Mouse (Mus musculus): ENCODE measurements around the gene Klhdc7b. TPM values are rescaled to one million over a fixed set of nuclear protein-coding genes. Genes with fewer than 3 reads are reported as not detected.

Gene Klhdc7b
- total RNA-seq (2014; fragmentation: Nextera tagmentation) = not detected in 2 replicates
- 0.05 TPM in 1 of 2 replicates, not detected in the other for total RNA-seq (2017)
- not detected in 2 replicates for polyA plus RNA-seq (2012)

DNA sequence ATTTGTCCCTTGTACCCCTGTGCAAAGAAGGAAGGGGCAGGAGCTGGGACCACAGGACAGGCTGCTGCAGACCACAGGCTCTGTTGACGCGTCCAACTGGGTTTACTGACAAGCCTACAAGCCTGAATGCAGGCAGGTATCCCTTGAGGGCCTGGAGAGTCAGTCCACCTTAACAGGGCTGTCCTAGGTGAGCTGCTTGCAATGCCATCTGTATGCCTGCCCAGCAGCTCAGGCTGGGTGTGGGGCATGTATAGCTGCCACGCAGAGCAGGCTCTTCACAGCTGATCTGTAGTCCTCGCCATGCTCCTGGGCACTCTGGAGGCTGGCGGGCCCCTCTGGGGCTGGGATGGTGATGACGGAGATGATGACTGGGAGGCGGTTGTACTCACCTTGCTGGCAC lies at the start of gene Klhdc7b:
Klhdc7b (plus strand) TSS at position 301 of the 400 bp plus-strand sequence.
- H3K4me3 ChIP-seq (ENCODE audit: low read depth, low read length) = no peak within 1 kb of the TSS
- TF ChIP-seq POLR2AphosphoS5 (IDR thresholded peaks at IDR 0.05; ENCODE audit: insufficient replicate concordance, low read depth, low read length) = no peak
- no peak for TF ChIP-seq GATA1 (IDR thresholded peaks at IDR 0.05; ENCODE audit: borderline replicate concordance, low read length)
- no peak for TF ChIP-seq TAL1 (conservative IDR thresholded peaks at IDR 0.05; ENCODE audit: low read depth, low read length)
- no peak for TF ChIP-seq CTCF (IDR thresholded peaks at IDR 0.05; ENCODE audit: low read depth, low read length)
- TF ChIP-seq GATA2 (IDR thresholded peaks at IDR 0.05; ENCODE audit: borderline replicate concordance, low read depth, low read length) = no peak
- H3K4me1 ChIP-seq (ENCODE audit: insufficient read depth, low read depth, low read length) = no peaks in the 10 kb centered on the region
- ATAC-seq (ENCODE audit: extremely low read depth, insufficient number of reproducible peaks, low FRiP score, poor library complexity, severe bottlenecking) (no peak), DNase-seq (ENCODE audit: low spot score) (no peak)
- H3K36me3 ChIP-seq (replicated peaks) = no peaks in the 10 kb centered on the region
- peaks cover 49% of the 10 kb centered on the region for H3K27me3 ChIP-seq (ENCODE audit: insufficient read depth, low read length)
- no peaks in the 10 kb centered on the region for H3K9me3 ChIP-seq (replicated peaks)

DNA sequence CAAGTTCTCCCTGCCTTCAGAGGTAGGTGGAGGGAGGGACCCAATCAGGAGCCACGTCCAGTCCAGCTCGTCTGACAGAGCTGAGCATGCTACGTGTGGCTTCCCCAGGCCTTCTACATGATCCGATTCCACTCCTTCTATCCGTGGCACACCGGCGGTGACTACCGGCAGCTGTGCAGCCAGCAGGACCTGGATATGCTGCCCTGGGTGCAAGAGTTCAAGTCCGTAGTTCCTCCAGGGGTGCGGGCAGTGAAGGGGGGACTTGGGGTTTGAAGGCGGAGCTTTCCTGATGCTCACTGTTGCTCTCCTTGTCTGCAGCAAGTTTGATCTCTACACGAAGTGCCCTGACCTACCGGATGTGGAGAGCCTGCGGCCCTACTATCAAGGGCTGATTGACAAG lies 48.3 kb upstream of the Klhdc7b start:
- ATAC-seq (ENCODE audit: extremely low read depth, insufficient number of reproducible peaks, low FRiP score, poor library complexity, severe bottlenecking) = no peak
- no peak for TF ChIP-seq POLR2AphosphoS5 (IDR thresholded peaks at IDR 0.05; ENCODE audit: insufficient replicate concordance, low read depth, low read length)
- TF ChIP-seq CTCF (IDR thresholded peaks at IDR 0.05; ENCODE audit: low read depth, low read length) = no peak
- no peak for TF ChIP-seq GATA1 (IDR thresholded peaks at IDR 0.05; ENCODE audit: borderline replicate concordance, low read length)
- TF ChIP-seq GATA2 (IDR thresholded peaks at IDR 0.05; ENCODE audit: borderline replicate concordance, low read depth, low read length) = no peak
- TF ChIP-seq TAL1 (conservative IDR thresholded peaks at IDR 0.05; ENCODE audit: low read depth, low read length) = no peak

DNA sequence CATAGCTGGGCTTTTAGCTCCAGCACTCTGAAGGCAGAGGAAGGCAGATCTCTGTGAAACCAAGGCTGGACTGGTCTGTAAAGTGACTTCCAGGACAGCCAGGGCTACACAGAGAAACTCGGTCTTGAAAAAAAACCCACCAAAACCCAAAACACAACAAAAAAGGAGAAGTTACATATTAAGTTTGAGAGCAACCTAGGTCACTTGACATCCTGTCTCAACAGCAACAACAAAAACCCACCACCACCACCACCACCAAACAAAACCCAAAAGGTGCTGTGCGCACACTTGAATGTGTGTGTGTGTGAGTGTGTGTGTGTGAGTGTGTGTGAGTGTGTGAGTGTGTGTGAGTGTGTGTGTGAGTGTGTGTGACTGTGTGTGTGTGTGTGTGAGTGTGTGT lies 45.0 kb upstream of the Klhdc7b start:
- TF ChIP-seq TAL1 (conservative IDR thresholded peaks at IDR 0.05; ENCODE audit: low read depth, low read length) (no peak), POLR2AphosphoS5 (IDR thresholded peaks at IDR 0.05; ENCODE audit: insufficient replicate concordance, low read depth, low read length) (no peak), CTCF (IDR thresholded peaks at IDR 0.05; ENCODE audit: low read depth, low read length) (no peak), GATA2 (IDR thresholded peaks at IDR 0.05; ENCODE audit: borderline replicate concordance, low read depth, low read length) (no peak), GATA1 (IDR thresholded peaks at IDR 0.05; ENCODE audit: borderline replicate concordance, low read length) (no peak)
- Histone ChIP-seq H3K4me1 (ENCODE audit: insufficient read depth, low read depth, low read length) (peaks cover 7% of the 10 kb centered on the region), H3K27me3 (ENCODE audit: insufficient read depth, low read length) (peaks cover 26% of the 10 kb centered on the region), H3K4me3 (ENCODE audit: low read depth, low read length) (peak overlapping the region; percentile 13; the same call in 1 of the 2 replicates), H3K36me3 (replicated peaks) (no peaks in the 10 kb centered on the region), H3K9me3 (replicated peaks) (no peaks in the 10 kb centered on the region)
- no peak for DNase-seq (ENCODE audit: low spot score)
- ATAC-seq (ENCODE audit: extremely low read depth, insufficient number of reproducible peaks, low FRiP score, poor library complexity, severe bottlenecking) = no peak

More for the DNA sequence above, 48.3 kb upstream of the Klhdc7b start:
- DNase-seq (ENCODE audit: low spot score) = no peak
- H3K4me1 ChIP-seq (ENCODE audit: insufficient read depth, low read depth, low read length) = peaks cover 7% of the 10 kb centered on the region
- H3K4me3 ChIP-seq (ENCODE audit: low read depth, low read length) = no peak overlapping the region
- H3K36me3 ChIP-seq (replicated peaks) = no peaks in the 10 kb centered on the region
- H3K9me3 ChIP-seq (replicated peaks) = no peaks in the 10 kb centered on the region
- H3K27me3 ChIP-seq (ENCODE audit: insufficient read depth, low read length) = peaks cover 32% of the 10 kb centered on the region

DNA sequence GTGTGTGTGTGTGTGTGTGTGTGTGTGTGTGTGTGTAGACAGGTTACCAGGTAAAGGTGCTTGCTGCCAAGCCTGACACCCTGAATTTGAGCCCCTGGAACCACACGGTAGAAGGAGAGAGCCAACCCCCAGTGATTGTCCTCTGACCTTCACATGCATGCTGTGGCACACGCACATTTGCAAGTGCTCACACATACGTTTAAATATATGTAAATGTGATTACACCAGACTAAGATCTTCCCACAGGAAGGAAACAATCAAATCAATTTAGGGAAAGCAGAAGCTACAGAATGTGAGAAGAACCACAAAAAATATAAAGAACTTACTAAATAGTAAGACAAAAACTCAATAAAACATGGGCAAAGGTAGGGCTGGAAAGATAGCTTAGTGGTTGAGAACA lies 44.6 kb upstream of the Klhdc7b start:
- ATAC-seq (ENCODE audit: extremely low read depth, insufficient number of reproducible peaks, low FRiP score, poor library complexity, severe bottlenecking) = no peak
- DNase-seq (ENCODE audit: low spot score) = no peak
- peaks cover 7% of the 10 kb centered on the region for H3K4me1 ChIP-seq (ENCODE audit: insufficient read depth, low read depth, low read length)
- no peaks in the 10 kb centered on the region for H3K9me3 ChIP-seq (replicated peaks)
- H3K27me3 ChIP-seq (ENCODE audit: insufficient read depth, low read length) = peaks cover 22% of the 10 kb centered on the region; the same call in 1 of the 2 replicates
- no peak for TF ChIP-seq POLR2AphosphoS5 (IDR thresholded peaks at IDR 0.05; ENCODE audit: insufficient replicate concordance, low read depth, low read length)
- no peak for TF ChIP-seq GATA2 (IDR thresholded peaks at IDR 0.05; ENCODE audit: borderline replicate concordance, low read depth, low read length)
- no peak for TF ChIP-seq CTCF (IDR thresholded peaks at IDR 0.05; ENCODE audit: low read depth, low read length)
- TF ChIP-seq GATA1 (IDR thresholded peaks at IDR 0.05; ENCODE audit: borderline replicate concordance, low read length) = no peak
- no peak for TF ChIP-seq TAL1 (conservative IDR thresholded peaks at IDR 0.05; ENCODE audit: low read depth, low read length)
- peak overlapping the region; percentile 13; the same call in 1 of the 2 replicates for H3K4me3 ChIP-seq (ENCODE audit: low read depth, low read length)
- H3K36me3 ChIP-seq (replicated peaks) = no peaks in the 10 kb centered on the region

DNA sequence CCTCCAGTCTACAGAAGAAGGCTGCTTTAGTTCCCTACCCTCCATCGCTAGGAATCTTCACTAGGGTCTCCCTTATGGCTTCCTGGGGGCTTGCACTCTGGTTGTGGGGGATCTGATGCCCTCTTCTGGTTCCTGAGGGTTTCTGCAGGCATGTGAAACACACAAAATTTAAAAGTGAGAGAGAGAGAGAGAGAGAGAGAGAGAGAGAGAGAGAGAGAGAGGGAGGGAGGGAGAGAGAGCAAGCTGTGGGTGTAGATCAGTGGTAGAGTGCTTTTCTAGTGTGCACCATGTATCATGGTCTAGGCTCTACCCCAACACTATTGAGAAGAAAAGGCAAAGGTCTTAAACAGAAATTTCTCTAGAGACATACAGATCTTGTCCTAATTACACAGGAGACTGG lies 43.0 kb upstream of the Klhdc7b start:
- DNase-seq (ENCODE audit: low spot score) = no peak
- no peaks in the 10 kb centered on the region for H3K36me3 ChIP-seq (replicated peaks)
- no peaks in the 10 kb centered on the region for H3K9me3 ChIP-seq (replicated peaks)
- peaks cover 9% of the 10 kb centered on the region; the same call in 1 of the 2 replicates for H3K27me3 ChIP-seq (ENCODE audit: insufficient read depth, low read length)
- peaks cover 7% of the 10 kb centered on the region for H3K4me1 ChIP-seq (ENCODE audit: insufficient read depth, low read depth, low read length)
- no peak overlapping the region for H3K4me3 ChIP-seq (ENCODE audit: low read depth, low read length)
- no peak for ATAC-seq (ENCODE audit: extremely low read depth, insufficient number of reproducible peaks, low FRiP score, poor library complexity, severe bottlenecking)
- TF ChIP-seq CTCF (IDR thresholded peaks at IDR 0.05; ENCODE audit: low read depth, low read length) = no peak
- TF ChIP-seq GATA2 (IDR thresholded peaks at IDR 0.05; ENCODE audit: borderline replicate concordance, low read depth, low read length) = no peak
- TF ChIP-seq POLR2AphosphoS5 (IDR thresholded peaks at IDR 0.05; ENCODE audit: insufficient replicate concordance, low read depth, low read length) = no peak
- no peak for TF ChIP-seq GATA1 (IDR thresholded peaks at IDR 0.05; ENCODE audit: borderline replicate concordance, low read length)
- no peak for TF ChIP-seq TAL1 (conservative IDR thresholded peaks at IDR 0.05; ENCODE audit: low read depth, low read length)

DNA sequence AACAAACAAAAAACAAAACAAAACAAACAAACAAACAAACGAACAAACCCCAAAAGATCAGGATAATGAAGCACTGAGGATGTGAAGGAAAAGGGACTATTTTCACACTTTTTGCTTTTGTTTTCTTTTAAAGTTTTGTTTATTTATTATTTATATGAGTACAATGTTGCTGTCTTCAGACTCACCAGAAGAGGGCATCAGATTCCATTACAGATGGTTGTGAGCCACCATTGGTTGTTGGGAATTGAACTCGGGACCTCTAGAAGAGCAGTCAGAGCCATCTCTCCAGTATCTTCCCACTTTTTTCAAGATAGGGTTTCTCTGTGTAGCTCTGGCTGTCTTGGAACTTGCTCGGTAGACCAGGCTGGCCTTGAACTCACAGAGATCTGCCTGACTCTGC lies 41.4 kb upstream of the Klhdc7b start:
- ATAC-seq (ENCODE audit: extremely low read depth, insufficient number of reproducible peaks, low FRiP score, poor library complexity, severe bottlenecking) (no peak), DNase-seq (ENCODE audit: low spot score) (no peak)
- H3K36me3 ChIP-seq (replicated peaks) = no peaks in the 10 kb centered on the region
- peaks cover 7% of the 10 kb centered on the region for H3K4me1 ChIP-seq (ENCODE audit: insufficient read depth, low read depth, low read length)
- no peak overlapping the region for H3K4me3 ChIP-seq (ENCODE audit: low read depth, low read length)
- TF ChIP-seq POLR2AphosphoS5 (IDR thresholded peaks at IDR 0.05; ENCODE audit: insufficient replicate concordance, low read depth, low read length) (no peak), CTCF (IDR thresholded peaks at IDR 0.05; ENCODE audit: low read depth, low read length) (no peak)
- peaks cover 6% of the 10 kb centered on the region; the same call in 1 of the 2 replicates for H3K27me3 ChIP-seq (ENCODE audit: insufficient read depth, low read length)
- no peaks in the 10 kb centered on the region for H3K9me3 ChIP-seq (replicated peaks)

Measured in G1E (cell line).